Mouse (Mus musculus) urinary bladder, postnatal 4 days (tissue): ENCODE data around the gene Sf3b3.

ENCODE experiments used
- DNase-seq, 2 experiments: peaks; one replicate each; pipeline ENCODE4 v3.0.0; 2021 to 2022; ENCODE audit warnings: low spot score in 2 of 2

The Sf3b3 gene

DNA sequence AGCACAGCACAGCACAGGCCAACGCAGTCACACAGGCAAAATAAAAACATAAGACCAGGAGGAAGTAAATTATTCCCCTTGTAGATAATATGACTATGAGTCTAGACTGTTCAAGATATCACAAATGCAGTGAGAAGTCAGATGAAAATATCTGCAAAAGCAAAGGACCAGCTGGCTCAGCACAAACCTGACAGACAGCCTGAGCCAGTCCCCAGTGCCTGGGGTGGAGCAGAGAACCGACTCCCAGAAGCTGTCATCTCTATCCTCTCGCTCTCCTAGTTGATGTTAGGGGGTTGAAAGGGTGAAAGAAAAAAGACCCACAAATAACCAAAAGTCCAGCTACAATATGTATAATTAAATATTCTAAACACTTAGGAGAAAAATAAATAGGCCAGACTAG lies 70.9 kb downstream of the Sf3b3 start:
- DNase-seq, result no peak

DNA sequence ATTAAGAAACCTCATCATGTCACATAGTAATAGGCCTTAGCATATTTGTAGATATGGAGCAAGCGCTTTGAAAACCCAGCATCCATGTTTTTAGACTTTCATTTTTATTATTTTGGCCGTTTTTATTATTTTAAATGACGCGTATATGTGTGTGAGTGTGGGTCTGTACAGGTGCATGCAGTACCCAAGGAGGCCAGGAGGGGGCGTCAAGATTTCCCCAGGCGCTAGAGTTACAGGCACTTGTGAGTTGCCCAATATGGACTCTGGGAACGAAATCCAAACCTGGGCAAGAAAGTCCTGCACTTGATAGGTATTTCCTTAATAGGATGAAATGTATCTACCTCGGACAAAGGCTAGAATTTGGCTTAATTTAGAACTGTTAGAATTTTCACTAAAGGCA lies 71.3 kb downstream of the Sf3b3 start:
- DNase-seq, result no peak

GRCm38 (mm10) chr8:110774725-110775124 lies 71.9 kb downstream of the Sf3b3 start:
- no peak for DNase-seq

DNA sequence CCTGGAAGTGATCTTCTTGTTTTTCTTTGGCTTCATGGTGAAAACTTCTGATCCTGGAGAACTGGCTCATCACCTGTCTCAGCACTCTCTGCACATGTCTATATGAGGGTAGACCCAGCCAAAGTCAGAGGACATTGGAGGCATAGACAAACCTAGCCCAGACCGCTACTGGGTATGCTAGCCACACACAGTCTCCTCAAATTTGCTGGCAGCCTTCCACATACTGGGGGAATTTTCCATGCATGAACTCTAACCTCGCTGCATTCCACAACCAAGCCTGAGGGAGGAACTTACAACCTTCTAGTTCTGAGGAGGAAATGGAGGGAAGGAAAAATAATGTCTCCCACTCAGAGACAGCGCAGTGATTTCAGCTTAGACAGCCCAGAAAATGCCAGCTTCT lies 72.5 kb downstream of the Sf3b3 start:
- no peak for DNase-seq

DNA sequence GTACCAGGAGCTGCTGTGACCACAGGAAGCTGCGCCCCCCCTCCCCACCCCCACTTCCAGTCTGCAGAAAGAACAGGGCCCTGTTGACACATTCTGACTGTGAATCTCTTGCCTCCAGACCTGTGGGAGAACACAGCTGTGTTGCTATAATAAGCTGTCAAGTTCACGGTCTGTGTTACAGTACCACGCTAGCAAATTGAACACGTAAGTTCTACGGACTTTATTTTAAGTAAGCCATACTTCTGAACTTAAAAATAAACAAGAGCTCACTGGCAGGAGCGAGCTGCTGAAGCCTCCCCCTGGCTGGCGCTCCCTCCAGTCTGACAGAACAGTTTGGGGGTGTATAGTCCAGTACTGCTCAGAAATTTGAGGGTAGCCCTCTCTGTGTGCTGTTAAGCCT lies 74.1 kb downstream of the Sf3b3 start:
- no peak for DNase-seq

DNA sequence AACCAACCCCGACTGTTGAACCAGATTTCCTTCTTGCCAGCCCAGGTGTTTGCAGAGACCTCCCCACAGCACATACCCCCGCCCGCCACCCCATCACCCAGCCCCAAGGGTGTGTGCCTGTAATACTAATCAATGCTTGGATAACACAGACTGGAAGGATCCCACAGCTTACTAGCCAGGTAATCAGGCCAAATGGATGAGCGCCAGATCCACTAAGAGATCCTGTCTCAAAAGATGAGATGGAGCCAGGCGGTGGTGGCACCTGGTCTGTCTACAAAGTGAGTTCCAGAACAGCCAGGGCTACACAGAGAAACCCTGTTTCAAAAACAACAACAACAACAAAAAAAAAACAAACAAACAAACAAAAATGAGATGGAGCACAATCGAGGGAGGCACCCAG lies 79.3 kb downstream of the Sf3b3 start:
- no peak for DNase-seq

DNA sequence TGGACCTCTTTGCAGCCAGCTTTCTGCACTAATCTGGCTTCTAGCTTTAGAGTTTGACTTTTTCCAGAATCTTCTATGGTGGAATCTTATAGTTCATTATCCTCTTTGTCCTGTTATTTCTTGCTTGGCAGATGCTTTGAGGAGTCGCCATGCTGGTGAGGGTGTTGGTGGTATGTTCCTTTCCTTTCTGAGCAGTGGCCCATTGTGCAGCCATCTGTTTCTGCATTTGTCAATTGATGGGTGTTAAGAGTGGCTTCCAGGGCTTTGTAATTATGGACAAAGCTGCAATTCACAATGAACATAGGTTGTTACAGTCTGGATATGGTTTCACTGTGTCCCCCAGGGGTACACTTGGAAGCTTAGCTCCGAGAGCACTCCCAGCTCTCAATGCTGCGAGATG lies 81.9 kb downstream of the Sf3b3 start:
- DNase-seq, result no peak

DNA sequence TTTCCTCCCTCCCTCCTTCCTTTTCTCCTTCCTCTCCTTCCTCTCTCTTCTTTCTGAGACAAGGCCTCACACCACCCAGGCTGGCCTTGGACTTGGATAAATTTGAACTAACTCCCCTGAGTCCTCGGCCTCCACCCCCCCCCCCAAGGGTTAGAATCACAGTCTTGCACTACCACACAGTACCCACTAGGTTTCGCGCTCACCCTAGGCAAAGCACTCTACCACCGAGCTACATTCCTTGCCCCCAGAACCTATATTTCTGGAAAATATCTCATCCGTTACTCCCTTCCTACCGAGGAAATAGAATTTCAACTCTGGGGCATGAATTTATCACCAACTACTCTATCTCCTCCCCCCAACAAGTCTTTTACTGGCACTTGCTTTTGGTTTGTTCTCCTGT lies 84.6 kb downstream of the Sf3b3 start:
- DNase-seq, result no peak

DNA sequence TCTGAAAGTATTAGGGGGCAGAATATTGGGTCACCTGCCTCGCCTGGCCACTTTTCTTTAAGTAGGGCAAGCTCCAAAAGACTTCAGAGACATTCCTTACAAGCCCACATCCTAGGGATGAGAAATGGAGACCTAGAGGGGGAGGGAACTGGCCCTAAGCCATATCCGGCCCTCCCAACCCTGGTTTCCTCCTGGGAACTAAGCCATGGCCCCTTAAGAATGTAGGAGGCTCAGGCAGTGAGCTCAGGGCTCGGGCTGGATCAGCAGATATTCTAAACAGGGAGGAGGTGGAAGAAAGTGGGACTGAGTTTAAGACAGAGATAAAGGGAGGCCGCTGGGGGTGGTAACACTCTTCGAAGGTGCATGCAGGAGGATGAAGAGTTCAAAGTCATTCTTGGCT lies 85.4 kb downstream of the Sf3b3 start:
- peak in 1 of 2 experiments; percentile 39 for DNase-seq

DNA sequence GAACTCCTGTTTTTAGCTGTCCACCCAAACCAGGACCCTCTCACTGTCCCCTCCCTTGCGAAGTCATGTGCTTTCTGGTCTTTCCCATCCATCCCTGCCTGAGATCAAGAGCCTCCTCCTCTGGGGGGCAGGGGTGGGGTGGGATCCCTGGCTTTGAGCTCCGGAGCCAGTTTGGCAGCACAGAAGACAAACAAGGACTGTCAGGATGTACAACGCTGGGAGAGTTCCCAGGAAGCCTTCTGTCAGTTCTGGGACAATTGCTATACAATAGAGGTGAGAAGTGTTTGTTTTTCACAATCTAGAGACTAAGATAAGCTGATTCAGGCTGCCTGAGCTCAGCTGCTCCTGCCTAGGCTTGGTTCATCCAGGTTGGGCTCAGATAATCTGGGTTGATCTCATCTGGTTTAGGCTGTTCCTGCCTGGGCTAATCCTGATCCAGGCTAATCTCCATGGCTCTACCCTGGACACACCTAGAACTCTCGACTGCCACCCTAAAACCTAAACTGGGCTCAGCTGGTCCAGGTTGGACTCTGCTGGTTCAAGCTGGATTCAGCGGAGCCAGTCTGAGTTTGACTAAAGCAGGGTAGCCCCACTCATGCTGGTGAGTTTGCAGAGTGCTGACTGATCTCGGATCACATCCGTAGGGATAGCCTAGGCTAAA lies 86.2 kb downstream of the Sf3b3 start:
- no peak for DNase-seq
